Mouse (Mus musculus): ENCODE results near the gene Spns2. TPM values are rescaled to one million over a fixed set of nuclear protein-coding genes. Genes with fewer than 3 reads are reported as not detected.

Gene Spns2
- total RNA-seq, 1 experiment from 2014 or later, result 1.4 TPM

DNA sequence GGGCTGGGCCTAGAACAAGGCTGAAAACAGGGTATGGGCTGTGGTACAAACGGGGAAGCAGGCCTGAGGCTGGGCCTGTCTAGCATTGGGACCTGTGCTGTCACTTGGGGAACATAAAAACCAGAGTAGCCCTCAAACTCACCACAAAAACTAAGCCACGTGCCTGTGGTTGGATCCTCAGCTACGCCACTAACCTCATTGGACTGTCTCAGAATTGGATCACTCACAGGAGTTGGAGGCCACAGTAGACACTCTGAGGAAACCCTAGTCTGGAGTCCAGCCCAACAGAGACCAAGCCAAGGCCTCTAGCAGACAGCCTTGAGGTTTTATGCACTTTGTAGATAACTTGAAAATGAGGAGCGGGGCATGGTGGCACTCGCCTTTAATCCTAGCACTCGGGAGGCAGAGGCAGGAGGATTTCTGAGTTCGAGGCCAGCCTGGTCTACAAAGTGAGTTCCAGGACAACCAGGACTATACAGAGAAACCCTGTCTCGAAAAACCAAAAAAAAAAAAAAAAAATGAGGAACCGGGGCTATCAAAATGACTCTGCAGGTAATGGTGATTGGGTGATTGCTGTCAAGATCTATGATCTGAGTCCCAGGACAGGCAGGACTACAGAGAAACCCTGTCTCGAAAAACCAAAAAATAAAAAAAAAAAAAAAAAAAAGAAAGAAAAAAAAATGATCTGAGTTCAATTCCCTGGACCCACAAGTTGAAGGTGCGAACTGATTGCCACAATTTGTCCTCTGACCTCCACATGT is 68.0 kb downstream of the Spns2 start:
- 0 out of 2 replicates have a peak, but pooled peaks have one; percentile 45 for ATAC-seq (replicated peaks; ENCODE audit: insufficient number of reproducible peaks, low FRiP score, low TSS enrichment, poor library complexity, severe bottlenecking)

DNA sequence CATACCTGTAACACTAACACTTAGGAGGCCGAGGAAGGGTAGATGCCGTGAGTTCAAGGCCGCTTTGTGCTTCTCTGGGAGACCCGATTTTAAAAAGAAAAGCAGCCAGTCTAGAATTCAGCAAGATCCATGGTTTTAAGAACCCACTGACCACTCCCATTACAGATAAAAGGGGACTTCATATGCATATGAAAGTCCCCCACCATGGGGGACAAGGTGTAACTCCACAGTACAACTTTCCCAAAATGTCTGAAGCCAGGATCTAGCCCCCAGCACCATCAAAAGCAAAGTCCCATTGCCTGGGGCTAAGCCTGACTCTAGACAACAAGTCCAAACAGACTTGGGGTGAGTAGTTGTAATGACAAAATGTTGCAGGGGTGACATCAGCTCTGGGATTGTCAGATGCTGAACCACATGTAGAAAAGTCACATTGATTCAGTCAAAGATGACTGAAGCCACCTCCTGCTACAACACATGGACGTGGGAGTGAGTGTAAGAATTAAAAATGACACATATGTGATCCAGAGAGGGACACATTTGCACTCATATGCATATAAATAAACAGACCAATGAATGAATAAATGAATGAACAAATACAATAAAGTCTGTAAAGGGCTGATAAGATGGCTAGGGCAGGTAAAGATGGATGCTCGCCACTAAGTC is 69.1 kb downstream of the Spns2 start:
- no peak for ATAC-seq (replicated peaks; ENCODE audit: insufficient number of reproducible peaks, low FRiP score, low TSS enrichment, poor library complexity, severe bottlenecking)

DNA sequence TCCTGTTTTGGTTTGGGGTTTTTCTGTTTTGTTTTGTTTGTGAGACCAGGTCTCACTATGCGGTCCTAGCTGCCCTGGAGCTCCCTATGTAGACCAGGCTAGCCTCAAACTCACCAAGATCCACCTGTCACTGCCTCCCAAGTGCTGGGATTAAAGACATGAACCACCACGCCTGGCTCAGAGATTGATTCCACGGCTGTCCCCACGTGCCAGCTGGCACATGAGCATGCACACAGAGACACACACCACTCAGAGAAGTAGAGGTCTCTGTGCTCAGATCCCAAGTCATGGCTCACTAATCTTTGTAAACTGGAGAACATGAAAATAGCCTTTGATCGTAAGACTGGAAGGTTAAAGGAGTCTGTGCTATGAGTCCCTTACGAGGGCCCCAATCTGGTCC is 70.7 kb downstream of the Spns2 start:
- no peak for ATAC-seq (replicated peaks; ENCODE audit: insufficient number of reproducible peaks, low FRiP score, low TSS enrichment, poor library complexity, severe bottlenecking)

DNA sequence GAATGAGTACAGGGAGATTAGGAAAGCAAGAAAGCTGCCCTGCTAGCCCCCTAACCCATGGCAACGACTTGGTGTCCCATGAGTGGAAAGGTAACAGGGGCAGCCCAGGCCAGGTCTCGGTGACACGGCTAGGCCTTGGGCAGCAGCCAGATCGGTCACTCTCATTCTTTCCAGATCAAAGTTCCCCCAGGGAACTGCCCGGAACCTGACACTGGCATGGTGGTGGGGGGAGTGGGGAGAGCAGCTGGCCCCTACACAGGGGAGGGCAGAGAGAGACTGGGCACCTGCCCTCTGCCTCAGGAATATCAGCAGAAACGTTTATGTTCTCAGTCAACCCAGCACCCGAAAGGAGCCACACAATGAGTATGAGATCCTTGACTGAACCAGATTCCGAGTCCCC is 71.5 kb downstream of the Spns2 start:
- ATAC-seq (replicated peaks; ENCODE audit: insufficient number of reproducible peaks, low FRiP score, low TSS enrichment, poor library complexity, severe bottlenecking), result no peak

DNA sequence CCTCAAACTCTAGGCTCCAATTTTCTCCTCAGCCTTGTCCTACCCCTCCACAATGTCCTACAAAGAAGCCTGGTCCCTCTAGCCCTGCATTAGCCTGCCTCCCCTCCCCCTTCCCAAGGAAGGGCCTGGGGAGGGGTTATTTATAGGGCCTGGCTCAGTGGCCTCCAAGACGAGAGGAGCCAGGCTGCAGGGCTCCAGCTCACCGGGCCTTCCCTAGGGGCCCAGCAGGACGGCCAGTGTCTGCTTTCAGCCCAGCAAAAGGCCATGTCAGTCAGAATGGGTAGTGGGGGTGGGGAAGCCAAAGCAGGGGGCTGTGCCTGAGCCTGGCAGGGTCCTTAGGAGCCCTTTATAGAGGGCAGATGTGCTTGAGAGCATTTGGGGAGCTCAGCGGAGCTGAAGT is 72.3 kb downstream of the Spns2 start:
- no peak for ATAC-seq (replicated peaks; ENCODE audit: insufficient number of reproducible peaks, low FRiP score, low TSS enrichment, poor library complexity, severe bottlenecking)

DNA sequence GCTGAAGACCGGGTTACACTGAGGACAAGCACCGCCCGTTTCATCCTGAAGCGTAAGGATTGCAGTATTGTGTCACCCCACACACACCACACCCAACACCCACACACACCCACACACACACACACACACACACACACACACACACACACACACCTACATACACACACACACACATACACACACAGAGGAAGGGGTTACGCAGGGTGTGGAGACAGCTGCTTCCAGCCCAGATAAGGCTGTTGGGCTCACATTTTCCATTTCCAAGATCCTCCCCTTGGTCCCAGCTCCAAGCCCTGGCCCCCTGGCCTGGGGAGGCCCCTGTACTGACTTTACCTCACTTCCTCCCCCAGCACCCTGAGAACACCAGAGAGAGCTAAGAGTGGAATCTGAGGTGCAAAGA is 73.0 kb downstream of the Spns2 start:
- no peak for ATAC-seq (replicated peaks; ENCODE audit: insufficient number of reproducible peaks, low FRiP score, low TSS enrichment, poor library complexity, severe bottlenecking)

DNA sequence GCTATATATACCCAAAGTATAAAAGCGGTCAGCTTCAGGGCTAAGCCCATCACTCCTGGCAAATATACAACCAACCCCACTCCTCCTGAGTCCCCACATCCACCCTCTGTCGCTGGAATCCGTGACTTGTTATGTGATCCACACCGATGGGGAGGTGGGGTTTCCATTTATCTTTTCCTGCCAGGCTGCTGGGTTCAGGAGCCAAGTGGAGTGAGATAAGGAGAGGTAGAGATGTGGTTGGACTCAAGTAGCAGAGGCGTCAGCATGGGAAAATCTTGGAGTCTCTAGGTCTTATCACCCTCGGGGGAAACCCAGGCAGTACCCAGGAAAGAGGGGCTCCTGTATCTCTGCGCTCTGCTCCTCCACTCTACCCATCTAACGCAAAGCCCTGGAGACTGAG is 74.5 kb downstream of the Spns2 start:
- ATAC-seq (replicated peaks; ENCODE audit: insufficient number of reproducible peaks, low FRiP score, low TSS enrichment, poor library complexity, severe bottlenecking), result no peak

DNA sequence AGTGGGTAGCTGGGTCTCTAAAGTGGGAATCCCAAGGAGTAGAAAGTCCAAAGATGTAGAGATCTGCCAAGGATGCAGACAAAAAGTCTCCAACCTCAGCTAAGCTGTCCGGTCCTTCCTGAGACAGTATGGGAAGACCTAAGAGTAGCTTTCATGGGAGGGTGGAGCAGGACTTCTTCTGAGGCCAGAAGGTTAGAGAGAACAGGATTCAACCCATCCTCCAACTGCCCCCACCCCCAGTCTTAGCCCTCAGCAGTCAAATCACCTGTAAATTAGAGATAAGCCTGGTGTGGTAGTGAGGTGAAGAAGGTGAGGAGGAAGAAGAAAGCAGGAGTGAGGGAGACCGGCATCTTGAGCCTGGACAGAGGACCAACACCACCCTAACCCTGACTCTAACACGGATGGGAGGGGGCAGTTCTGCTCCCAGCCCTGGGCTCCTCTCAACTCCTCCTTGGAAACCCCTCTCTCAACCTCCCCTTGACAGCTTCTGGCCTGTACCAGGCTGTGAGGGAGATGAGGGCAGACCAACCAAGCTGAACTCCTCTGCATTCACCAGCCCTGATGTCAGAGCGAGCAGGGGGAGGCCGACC is 76.0 kb downstream of the Spns2 start:
- ATAC-seq (replicated peaks; ENCODE audit: insufficient number of reproducible peaks, low FRiP score, low TSS enrichment, poor library complexity, severe bottlenecking), result no peak

DNA sequence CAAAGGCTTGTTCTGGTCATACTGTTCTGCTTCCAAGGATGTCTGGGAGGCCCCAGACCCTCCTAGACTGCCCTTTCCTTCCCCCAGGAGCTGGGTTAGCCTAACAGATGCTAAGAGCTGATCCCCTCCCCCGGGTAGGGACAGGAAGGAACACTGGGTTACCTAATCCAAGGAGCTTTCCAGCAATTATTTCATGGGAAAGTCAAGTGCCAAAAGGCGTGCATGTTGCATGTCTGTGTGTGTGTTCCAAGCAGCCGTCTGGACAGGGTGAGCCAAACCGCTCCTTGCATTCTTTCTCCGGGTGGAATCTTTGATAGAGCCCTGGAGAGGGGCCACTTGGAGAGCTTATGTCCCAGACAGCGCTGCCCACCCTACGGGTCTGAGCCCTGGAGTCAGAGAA is 76.7 kb downstream of the Spns2 start:
- no peak for ATAC-seq (replicated peaks; ENCODE audit: insufficient number of reproducible peaks, low FRiP score, low TSS enrichment, poor library complexity, severe bottlenecking)

DNA sequence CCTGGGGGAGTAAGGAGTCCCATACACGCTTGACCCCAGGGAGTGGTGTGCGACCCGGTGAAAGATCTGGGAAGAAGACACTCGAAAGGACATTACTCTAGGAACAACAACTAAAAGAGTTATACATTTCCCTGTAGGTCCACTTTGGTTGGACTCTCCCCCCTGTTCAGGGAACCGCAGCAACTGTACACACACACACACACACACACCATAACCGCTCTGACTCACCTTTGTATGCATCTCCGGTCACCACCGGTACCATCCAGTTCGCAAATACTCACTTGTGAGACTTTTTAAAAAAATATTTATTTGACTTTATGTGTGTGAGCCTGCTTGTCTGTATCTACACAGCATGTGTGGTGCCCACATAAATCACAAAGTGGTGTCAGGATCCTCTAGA is 77.8 kb downstream of the Spns2 start:
- ATAC-seq (replicated peaks; ENCODE audit: insufficient number of reproducible peaks, low FRiP score, low TSS enrichment, poor library complexity, severe bottlenecking), result no peak

DNA sequence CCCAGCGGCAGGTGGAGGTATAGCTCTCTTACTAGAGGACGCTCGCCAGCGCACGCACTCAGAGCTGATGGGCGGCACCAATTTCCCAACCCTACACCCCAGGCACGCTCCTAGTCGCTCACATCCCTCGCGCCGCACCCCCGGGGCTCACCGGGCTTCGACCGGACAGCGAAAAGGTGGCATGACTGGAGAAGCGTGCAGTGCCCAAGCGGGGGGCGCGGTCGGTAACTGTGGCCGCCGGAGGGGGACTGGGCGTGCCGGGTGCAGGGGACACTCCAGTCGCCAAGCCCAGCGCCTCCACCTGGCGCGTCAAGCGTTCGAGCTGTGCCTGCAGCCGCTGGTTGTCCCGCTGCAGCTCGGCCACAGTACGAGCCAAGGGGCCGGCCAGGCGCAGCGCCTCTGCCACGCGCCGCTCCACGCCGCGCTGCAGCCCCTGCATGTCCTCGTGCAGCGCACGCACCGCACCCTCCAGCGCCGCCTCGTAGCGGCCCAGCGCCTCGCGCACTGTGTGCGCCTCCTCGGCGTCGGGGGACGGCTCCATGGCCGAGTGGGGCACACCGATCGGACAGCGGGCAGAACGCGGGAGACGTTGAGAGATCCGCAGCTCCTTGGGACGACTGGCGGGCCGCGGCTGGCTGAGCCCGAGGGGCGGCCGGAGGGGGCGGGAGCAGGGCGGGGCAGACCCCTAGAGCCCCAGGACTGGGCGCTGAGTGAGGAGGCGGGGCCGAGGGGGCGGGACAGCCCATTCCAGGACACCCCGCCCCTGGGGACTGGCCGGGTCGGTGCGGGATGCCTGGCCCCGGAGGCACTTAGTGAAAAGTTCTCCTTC is 78.4 kb downstream of the Spns2 start, which contains the start of gene Smtnl2:
Gene Smtnl2 (minus strand): TSS at position 621 of the 829 bp plus-strand sequence.
- no peak for ATAC-seq (replicated peaks; ENCODE audit: insufficient number of reproducible peaks, low FRiP score, low TSS enrichment, poor library complexity, severe bottlenecking)

DNA sequence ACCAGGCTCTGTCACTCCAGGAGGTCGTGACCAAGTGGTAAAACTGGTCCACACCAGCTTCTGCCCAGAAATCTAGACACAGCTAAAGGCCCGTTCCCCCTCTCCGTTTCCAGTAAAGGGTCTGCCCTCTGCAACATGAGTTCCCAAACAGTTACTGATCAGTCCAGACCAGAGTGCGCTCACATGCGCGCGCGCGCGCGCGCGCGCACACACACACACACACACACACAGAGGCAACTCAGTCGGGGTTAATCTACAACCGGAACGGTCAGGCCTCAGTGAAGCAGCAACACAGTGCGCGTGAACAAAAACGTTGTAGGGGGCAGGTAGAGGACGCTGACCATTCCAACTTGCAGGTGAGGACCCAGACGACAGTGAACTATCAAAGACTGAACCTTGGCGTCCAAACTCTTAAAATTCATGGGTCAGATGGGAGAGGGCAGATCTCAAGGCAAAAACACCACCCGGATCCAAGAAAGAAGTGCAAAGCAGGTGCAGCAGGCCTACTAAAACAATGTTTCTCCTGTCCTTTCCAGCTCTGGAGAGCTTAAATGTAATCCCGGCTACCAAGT is 79.1 kb downstream of the Spns2 start:
- ATAC-seq (replicated peaks; ENCODE audit: insufficient number of reproducible peaks, low FRiP score, low TSS enrichment, poor library complexity, severe bottlenecking), result no peak

DNA sequence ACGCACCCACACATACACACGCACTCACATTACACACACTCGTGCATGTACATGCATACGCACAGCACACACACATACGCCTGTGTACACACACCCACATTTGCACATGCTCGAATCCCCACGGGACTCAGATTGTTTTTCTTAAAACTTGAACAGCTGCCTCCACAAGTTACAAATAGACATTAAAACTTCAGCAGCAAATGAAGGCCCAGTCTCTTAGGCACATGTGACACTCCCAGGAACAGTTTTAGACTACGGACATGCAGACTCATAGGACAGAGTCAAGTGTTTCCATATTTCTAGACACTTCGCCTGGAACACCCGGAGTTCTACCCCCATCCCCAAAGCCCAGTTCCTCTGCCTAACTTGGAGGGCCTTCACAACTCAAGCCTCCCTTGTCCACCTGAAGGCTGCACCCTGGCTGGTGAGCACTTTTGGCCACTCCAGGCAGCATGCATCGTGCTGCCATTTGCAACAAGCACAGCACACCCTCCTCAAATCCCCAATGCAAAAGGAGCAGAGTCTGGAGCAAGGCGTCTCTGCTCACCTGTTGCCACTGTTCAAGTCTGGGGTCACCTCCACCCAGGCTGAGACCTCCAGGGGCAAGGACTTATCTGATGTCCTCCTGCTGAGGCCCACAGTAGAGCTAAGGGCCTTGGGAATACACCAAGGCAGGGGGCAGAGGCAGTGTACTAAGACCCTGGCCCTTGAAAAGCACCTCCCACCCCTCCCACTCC is 79.9 kb downstream of the Spns2 start:
- ATAC-seq (replicated peaks; ENCODE audit: insufficient number of reproducible peaks, low FRiP score, low TSS enrichment, poor library complexity, severe bottlenecking), result no peak

DNA sequence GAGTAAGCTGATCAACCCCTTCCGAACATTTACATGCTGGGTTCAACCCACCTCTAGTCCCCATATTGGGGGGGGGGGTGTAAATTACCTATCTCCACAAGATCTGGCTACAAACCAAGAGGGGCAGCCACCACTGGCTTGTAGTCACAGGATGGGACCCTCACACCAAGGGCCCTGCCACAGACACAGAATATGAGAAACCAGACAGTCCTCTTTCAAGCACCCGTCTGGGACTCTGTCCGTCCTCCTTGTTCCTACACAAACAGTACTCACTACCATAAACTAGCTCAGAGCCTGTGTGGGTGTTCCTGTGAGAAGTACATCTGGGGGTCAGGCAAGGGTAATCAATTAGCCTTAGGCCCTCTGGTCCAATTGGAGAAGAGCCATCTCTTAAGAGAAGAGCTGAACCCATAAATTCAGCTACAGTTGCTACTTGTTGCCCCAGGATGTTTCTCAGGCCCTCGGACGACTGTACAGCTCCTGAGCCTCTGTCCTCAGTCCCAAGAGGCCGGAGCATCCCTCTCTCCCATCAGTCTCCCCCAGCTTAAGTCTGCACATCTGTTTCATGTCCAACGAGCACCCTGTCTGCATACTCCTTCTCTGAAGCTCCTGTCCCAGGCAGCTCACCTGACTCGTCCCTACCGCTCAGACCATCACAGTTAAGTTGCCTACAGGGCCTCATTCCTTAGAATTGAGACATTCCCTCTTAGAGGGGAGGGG is 81.1 kb downstream of the Spns2 start:
- ATAC-seq (replicated peaks; ENCODE audit: insufficient number of reproducible peaks, low FRiP score, low TSS enrichment, poor library complexity, severe bottlenecking), result no peak

DNA sequence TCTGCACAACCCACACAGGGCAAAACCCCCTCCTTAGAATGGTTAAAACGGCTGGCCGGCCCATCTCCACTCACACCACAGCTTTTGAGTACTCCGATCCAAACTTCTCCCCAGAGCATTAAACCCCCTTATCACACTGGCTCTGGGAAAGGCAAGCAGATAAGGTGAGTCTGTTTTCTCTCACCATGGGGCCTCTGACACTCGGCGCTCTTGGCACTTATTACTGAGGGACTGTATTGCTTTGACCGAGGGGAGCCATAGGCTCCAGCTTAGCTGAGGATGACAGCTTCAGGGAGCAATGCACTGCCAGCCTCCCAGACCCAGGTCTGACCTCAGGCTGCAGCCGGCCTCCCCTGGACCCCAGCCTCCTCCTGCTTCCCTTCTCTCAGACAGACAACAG is 82.1 kb downstream of the Spns2 start:
- no peak for ATAC-seq (replicated peaks; ENCODE audit: insufficient number of reproducible peaks, low FRiP score, low TSS enrichment, poor library complexity, severe bottlenecking)

DNA sequence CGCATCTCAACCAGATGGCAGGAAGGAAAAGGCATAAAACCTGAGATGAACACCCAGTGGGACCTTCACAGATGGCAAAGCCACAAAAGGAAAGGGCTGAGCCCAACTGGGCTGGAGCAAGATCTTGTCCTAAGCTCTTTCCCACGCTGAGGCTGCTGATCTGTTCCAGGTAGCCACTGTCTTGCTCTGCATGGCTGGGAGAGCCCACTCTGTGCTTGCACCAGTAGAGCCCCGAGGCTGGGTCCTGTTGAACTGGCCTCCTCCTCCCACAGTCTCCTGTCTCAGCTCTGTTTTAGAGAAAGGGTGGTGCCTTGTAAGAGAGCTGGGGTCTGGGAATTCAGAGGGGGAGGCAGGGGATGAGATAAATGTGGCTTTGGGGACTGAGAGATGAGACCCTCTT is 82.6 kb downstream of the Spns2 start:
- ATAC-seq (replicated peaks; ENCODE audit: insufficient number of reproducible peaks, low FRiP score, low TSS enrichment, poor library complexity, severe bottlenecking), result no peak

DNA sequence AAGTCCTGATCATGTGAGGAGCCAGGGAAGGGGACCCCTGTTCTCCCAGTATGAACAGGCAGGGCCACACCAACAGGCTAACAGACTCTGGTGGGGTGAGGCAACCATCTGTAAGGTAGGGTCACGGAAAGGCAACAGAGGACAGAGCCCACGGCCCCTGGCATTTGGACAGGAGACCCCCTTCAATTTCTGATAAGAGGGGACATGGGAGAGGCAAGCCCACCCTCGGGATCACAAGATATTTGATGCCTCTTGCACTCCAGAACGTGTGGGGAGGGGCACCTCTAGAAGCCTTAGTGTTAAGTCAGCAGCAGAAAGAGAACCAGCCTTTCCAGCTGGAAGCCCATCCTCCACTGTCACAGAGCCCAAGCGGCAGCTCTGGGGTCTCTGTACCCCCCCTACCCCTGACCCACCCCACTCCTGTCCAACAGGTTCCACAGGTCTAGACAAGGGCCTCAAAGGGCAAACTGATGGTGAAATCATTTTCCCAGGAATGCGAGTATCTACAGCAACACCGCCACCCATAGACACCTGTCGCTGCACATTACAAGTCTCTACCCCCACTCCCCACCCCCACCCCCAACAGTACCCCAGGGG is 83.5 kb downstream of the Spns2 start:
- no peak for ATAC-seq (replicated peaks; ENCODE audit: insufficient number of reproducible peaks, low FRiP score, low TSS enrichment, poor library complexity, severe bottlenecking)
